Mouse (Mus musculus) lung, adult 2 months (tissue): ENCODE data around the gene Adm2.

Experiments
- CTCF ChIP-seq: fragments of 200-500 bp; IDR thresholded peaks from 2 replicates; pipeline ENCODE4 v1.5.1; 2011; ENCODE audit warnings: mild to moderate bottlenecking, low read length, control low read depth; ENCODE audit not compliant: insufficient read depth
- POLR2A ChIP-seq: fragments of 200-500 bp; IDR thresholded peaks from 2 replicates; pipeline ENCODE4 v1.6.1; 2011; ENCODE audit warnings: low read depth, mild to moderate bottlenecking, control low read depth, low read length, borderline replicate concordance; ENCODE audit errors: extremely low read depth

GRCm38 (mm10) chr15:89353837-89354236 is 31.3 kb downstream of the Adm2 start:
- TF ChIP-seq POLR2A (no peak), CTCF (no peak)
